Mouse (Mus musculus): ENCODE results near the gene Endog.

GRCm38 (mm10) chr2:30171371-30171996 lies at the start of gene Endog:
- TF ChIP-seq CTCF (IDR thresholded peaks at IDR 0.05; ENCODE audit: low read depth) (no peak), EP300 (optimal IDR thresholded peaks at IDR 0.05) (no peak)
